Mouse (Mus musculus): ENCODE results near the gene Pde4a. TPM values are rescaled to one million over a fixed set of nuclear protein-coding genes. Genes with fewer than 3 reads are reported as not detected.
A peak's percentile ranks its signal among the peaks of the same experiment; 100 is the strongest.

Pde4a gene
- polyA plus RNA-seq, 1 experiment from 2014 or later, result 6.7 TPM

DNA sequence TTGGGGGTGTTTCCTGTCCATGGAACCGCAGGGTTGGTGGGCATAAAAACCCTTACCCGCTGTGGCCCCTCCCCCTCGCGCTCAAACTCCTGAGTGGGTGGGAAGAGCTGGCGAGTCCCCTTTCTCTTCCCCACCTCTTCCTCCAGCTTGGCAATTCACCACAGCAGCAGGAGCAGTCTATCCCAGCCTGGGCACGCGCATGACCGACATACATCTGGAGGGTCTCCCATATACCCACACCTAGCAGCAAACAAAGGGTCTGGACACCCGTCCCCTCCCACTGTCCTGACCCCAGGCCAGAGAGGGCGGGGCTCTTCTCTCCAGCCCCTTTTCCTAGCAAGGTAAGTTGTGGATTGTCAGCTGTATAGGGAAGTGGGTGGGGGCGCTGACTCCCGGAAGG lies 12.2 kb upstream of the Pde4a start:
- ATAC-seq (replicated peaks; ENCODE audit: low FRiP score, low TSS enrichment, low read depth) (peak; percentile 18; the same call in 1 of the 2 replicates), DNase-seq (ENCODE audit: low spot score) (no peak)
- WGBS, result 3% methylated on average over 12 of the region's 12 CpGs
- Histone ChIP-seq H3K9ac (ENCODE audit: low read length) (peak overlapping the region; percentile 38), H3K36me3 (ENCODE audit: control insufficient read depth, insufficient read depth, low read length) (no peaks in the 10 kb centered on the region), H3K27me3 (replicated peaks; ENCODE audit: control insufficient read depth, insufficient read depth, low read length) (no peaks in the 10 kb centered on the region), H3K4me2 (ENCODE audit: low read length) (peak overlapping the region; percentile 90), H3K4me1 (replicated peaks; ENCODE audit: control insufficient read depth, insufficient read depth, low read length) (peaks cover 25% of the 10 kb centered on the region), H3K9me3 (ENCODE audit: control insufficient read depth, low read length) (0 out of 2 replicates have a peak, but pooled peaks cover 5% of the 10 kb centered on the region), H3K4me3 (ENCODE audit: low read depth, low read length) (peak overlapping the region; percentile 35), H3K27ac (ENCODE audit: low read depth) (peak overlapping the region; percentile 81)

DNA sequence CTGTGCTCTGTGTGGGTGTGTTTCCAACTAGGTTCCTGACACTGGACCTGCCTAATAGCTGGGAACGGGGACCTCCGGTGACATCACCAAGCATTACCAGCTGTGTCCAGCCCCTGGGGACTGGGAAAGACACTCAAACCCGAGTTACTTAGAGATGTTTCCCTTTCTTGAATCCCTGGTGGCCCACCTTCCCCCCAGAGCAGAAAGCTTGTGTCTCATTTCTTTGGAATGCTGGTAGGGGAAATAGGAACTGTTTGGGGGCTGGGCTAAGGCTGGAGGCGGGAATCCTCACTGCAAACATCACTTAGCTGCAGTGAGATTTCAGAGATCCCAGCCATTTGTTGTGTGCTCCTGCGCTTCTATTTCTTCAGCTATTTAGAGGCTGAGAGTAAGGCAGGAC lies 11.7 kb upstream of the Pde4a start:
- DNase-seq (ENCODE audit: low spot score) (peak; percentile 74), ATAC-seq (replicated peaks; ENCODE audit: low FRiP score, low TSS enrichment, low read depth) (no peak)
- peak overlapping the region; percentile 35 for H3K4me3 ChIP-seq (ENCODE audit: low read depth, low read length)
- no peaks in the 10 kb centered on the region for H3K27me3 ChIP-seq (replicated peaks; ENCODE audit: control insufficient read depth, insufficient read depth, low read length)
- H3K36me3 ChIP-seq (ENCODE audit: control insufficient read depth, insufficient read depth, low read length), result no peaks in the 10 kb centered on the region
- peak overlapping the region; percentile 38 for H3K9ac ChIP-seq (ENCODE audit: low read length)
- peaks cover 20% of the 10 kb centered on the region for H3K4me1 ChIP-seq (replicated peaks; ENCODE audit: control insufficient read depth, insufficient read depth, low read length)
- WGBS, result 5% methylated on average over 5 of the region's 5 CpGs
- H3K4me2 ChIP-seq (ENCODE audit: low read length), result peak overlapping the region; percentile 90
- H3K27ac ChIP-seq (ENCODE audit: low read depth), result peak overlapping the region; percentile 81
- 0 out of 2 replicates have a peak, but pooled peaks cover 5% of the 10 kb centered on the region for H3K9me3 ChIP-seq (ENCODE audit: control insufficient read depth, low read length)

DNA sequence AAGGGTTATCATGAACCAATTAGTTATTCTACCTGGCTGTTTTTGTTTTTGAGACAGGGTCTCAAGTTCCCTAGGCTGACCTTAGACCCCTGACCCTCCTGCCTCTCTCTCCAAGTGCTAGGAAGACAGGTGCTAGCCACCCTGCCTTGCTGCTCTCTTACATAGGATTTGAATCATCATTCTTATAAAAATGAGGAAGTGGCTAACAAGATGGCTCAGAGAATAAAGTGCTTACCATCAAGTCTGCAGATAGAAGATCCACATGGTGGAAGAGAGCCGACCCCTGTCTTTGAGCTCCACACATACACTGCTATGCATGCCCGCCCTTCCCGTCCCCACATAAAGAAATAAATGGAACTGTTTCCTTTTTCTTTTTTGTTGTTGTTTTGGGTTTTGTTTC lies 10.7 kb upstream of the Pde4a start:
- H3K4me3 ChIP-seq (ENCODE audit: low read depth, low read length), result no peak overlapping the region
- DNase-seq (ENCODE audit: low spot score) (no peak), ATAC-seq (replicated peaks; ENCODE audit: low FRiP score, low TSS enrichment, low read depth) (no peak)
- H3K4me2 ChIP-seq (ENCODE audit: low read length), result no peak overlapping the region
- H3K4me1 ChIP-seq (replicated peaks; ENCODE audit: control insufficient read depth, insufficient read depth, low read length), result peaks cover 17% of the 10 kb centered on the region
- H3K9ac ChIP-seq (ENCODE audit: low read length), result no peak overlapping the region
- H3K9me3 ChIP-seq (ENCODE audit: control insufficient read depth, low read length), result 0 out of 2 replicates have a peak, but pooled peaks cover 5% of the 10 kb centered on the region
- no peaks in the 10 kb centered on the region for H3K27me3 ChIP-seq (replicated peaks; ENCODE audit: control insufficient read depth, insufficient read depth, low read length)
- H3K36me3 ChIP-seq (ENCODE audit: control insufficient read depth, insufficient read depth, low read length), result no peaks in the 10 kb centered on the region
- 88% methylated on average over 3 of the region's 3 CpGs for WGBS
- H3K27ac ChIP-seq (ENCODE audit: low read depth), result no peak overlapping the region

DNA sequence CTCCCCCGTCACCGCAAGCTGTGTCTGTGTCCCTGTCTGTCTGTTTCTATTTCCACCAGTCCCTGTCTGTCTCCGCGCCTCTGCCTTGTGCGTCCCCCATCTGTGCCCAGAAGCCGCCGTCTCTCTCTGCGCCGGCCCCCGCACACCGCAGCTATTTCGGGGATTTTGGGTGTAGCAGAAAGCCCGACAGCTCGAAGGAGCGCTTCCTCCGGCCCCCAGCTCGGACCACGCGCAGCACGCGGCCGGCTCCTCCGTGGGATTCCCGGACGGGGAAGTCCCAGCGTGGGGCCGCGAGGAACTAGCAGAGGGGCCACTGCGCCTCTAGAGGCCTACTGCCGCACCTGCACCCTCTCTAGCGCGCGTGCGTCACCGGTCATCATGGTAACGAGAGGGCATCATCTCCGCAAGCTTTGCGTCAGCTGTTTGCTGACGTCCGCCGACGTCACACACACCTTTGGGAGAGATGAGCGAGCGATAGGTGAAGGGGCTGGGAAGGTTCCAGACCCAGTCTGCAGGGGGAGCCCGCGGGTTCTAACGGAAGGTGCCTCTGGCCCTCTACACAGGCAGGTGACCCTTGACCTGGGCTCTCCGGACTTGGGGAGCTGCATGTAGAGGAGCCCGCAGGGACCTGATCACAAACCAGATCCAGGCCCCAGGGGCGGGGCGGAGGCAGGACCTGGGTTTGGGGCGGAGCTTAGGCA lies 4.2 kb upstream of the Pde4a start:
- peak overlapping the region; percentile 72 for H3K4me2 ChIP-seq (ENCODE audit: low read length)
- 0 out of 2 replicates have a peak, but pooled peaks cover 5% of the 10 kb centered on the region for H3K9me3 ChIP-seq (ENCODE audit: control insufficient read depth, low read length)
- peak; percentile 63 for ATAC-seq (replicated peaks; ENCODE audit: low FRiP score, low TSS enrichment, low read depth)
- peak overlapping the region; percentile 62 for H3K4me3 ChIP-seq (ENCODE audit: low read depth, low read length)
- no peaks in the 10 kb centered on the region for H3K36me3 ChIP-seq (ENCODE audit: control insufficient read depth, insufficient read depth, low read length)
- peak; percentile 95 for DNase-seq (ENCODE audit: low spot score)
- under 1% methylated on average over 52 of the region's 52 CpGs for WGBS
- H3K4me1 ChIP-seq (replicated peaks; ENCODE audit: control insufficient read depth, insufficient read depth, low read length), result peaks cover 21% of the 10 kb centered on the region
- peak overlapping the region; percentile 65 for H3K9ac ChIP-seq (ENCODE audit: low read length)
- peaks cover 46% of the 10 kb centered on the region for H3K27me3 ChIP-seq (replicated peaks; ENCODE audit: control insufficient read depth, insufficient read depth, low read length)
- no peak overlapping the region for H3K27ac ChIP-seq (ENCODE audit: low read depth)

DNA sequence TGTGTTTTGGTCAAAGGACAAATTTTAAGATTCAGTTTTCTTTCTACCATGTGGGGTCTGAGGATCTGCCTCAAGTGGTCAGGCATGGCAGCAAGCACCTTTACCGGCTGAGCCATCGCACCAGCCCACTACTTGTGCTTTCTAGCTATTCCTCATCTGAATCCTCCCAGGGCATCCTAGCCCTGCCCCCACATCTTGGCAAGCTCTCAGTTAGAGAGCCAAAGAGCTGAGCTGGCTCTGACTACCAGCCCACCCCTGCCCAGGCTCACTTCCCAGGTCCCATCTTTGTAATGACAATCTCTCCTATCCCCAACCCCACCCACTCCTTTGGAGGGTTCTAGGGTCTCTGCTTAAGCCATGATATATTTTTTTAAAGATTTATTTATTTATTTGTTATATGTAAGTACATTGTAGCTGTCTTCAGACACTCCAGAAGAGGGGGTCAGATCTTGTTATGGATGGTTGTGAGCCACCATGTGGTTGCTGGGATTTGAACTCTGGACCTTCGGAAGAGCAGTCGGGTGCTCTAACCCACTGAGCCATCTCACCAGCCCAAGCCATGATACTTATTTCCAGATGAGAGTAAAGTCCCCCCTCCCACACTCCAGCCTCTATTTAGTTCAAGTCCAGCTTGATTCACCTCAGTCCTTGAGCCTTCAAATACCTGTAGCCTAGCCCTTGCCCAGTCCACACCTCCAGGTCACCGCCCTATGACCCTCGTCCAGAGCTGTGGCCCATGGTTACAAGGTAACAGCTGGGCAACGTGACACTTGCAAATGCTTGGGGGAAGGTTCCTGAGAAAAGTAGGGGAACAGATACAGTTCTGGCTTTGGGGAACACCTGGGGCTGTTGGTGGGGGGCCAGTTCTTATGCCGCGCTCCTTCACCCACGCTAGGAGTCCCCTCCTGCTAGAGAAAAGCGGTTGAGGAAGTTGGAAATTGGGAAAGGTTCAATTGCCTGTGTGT lies 2.1 kb upstream of the Pde4a start:
- Histone ChIP-seq H3K9me3 (ENCODE audit: control insufficient read depth, low read length) (no peaks in the 10 kb centered on the region), H3K27ac (ENCODE audit: low read depth) (no peak overlapping the region), H3K4me3 (ENCODE audit: low read depth, low read length) (peak overlapping the region; percentile 18; the same call in 1 of the 2 replicates), H3K36me3 (ENCODE audit: control insufficient read depth, insufficient read depth, low read length) (no peaks in the 10 kb centered on the region), H3K9ac (ENCODE audit: low read length) (no peak overlapping the region), H3K4me1 (replicated peaks; ENCODE audit: control insufficient read depth, insufficient read depth, low read length) (peaks cover 26% of the 10 kb centered on the region), H3K27me3 (replicated peaks; ENCODE audit: control insufficient read depth, insufficient read depth, low read length) (peaks cover 58% of the 10 kb centered on the region), H3K4me2 (ENCODE audit: low read length) (no peak overlapping the region)
- DNase-seq (ENCODE audit: low spot score) (peak; percentile 53), ATAC-seq (replicated peaks; ENCODE audit: low FRiP score, low TSS enrichment, low read depth) (no peak)
- 36% methylated on average over 11 of the region's 11 CpGs for WGBS

DNA sequence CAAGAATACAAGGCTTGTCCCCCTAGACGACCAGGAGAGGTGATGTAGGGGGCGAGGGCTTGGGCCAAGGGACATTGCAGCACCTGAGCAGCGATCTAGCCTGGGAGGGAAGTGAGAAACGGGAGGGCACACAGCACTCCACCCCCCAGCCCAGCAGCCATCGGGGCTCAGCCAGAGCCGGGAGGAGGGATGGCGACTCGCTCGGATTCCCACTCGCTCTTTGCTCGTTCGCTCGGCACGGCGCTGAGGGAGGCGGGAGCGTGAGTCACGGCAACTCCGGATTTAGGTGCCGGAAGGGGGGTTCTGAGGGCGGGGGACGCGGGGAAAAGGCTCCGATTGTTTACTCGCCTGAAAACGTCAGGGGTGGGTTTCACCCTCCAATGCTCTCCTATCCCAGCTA lies 1.4 kb upstream of the Pde4a start:
- H3K27me3 ChIP-seq (replicated peaks; ENCODE audit: control insufficient read depth, insufficient read depth, low read length), result peaks cover 58% of the 10 kb centered on the region
- no peaks in the 10 kb centered on the region for H3K9me3 ChIP-seq (ENCODE audit: control insufficient read depth, low read length)
- DNase-seq (ENCODE audit: low spot score) (no peak), ATAC-seq (replicated peaks; ENCODE audit: low FRiP score, low TSS enrichment, low read depth) (no peak)
- H3K27ac ChIP-seq (ENCODE audit: low read depth), result no peak overlapping the region
- peak overlapping the region; percentile 89 for H3K4me2 ChIP-seq (ENCODE audit: low read length)
- peaks cover 33% of the 10 kb centered on the region for H3K4me1 ChIP-seq (replicated peaks; ENCODE audit: control insufficient read depth, insufficient read depth, low read length)
- H3K9ac ChIP-seq (ENCODE audit: low read length), result no peak overlapping the region
- no peaks in the 10 kb centered on the region for H3K36me3 ChIP-seq (ENCODE audit: control insufficient read depth, insufficient read depth, low read length)
- WGBS, result 1% methylated on average over 26 of the region's 26 CpGs
- H3K4me3 ChIP-seq (ENCODE audit: low read depth, low read length), result peak overlapping the region; percentile 18; the same call in 1 of the 2 replicates

DNA sequence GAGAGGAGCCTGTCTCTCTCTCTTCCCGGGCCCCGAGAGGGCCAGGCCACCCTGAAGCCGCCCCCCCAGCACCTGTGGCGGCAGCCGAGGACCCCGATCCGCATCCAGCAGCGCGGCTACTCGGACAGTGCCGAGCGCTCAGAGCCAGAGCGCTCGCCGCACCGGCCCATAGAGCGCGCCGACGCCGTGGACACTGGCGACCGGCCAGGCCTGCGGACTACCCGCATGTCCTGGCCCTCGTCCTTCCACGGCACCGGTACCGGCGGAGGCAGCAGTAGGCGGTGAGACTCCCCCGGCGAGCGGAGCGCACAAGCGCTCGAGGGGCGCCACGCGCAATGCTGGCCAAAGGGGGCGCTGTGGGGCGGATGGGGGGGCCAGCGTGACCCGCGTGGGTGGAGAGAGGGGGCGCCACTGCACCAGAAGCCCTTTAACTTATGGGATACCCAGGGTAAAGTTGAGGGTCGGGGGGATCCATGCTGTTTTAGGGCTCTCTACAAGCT lies 488 bp downstream of the Pde4a start:
- Histone ChIP-seq H3K27ac (ENCODE audit: low read depth) (no peak overlapping the region), H3K27me3 (replicated peaks; ENCODE audit: control insufficient read depth, insufficient read depth, low read length) (peaks cover 58% of the 10 kb centered on the region), H3K9me3 (ENCODE audit: control insufficient read depth, low read length) (no peaks in the 10 kb centered on the region), H3K4me3 (ENCODE audit: low read depth, low read length) (peak overlapping the region; percentile 47), H3K9ac (ENCODE audit: low read length) (peak overlapping the region; percentile 29), H3K4me1 (replicated peaks; ENCODE audit: control insufficient read depth, insufficient read depth, low read length) (peaks cover 34% of the 10 kb centered on the region), H3K36me3 (ENCODE audit: control insufficient read depth, insufficient read depth, low read length) (no peaks in the 10 kb centered on the region), H3K4me2 (ENCODE audit: low read length) (peak overlapping the region; percentile 89)
- ATAC-seq (replicated peaks; ENCODE audit: low FRiP score, low TSS enrichment, low read depth) (no peak), DNase-seq (ENCODE audit: low spot score) (peak; percentile 73)
- under 1% methylated on average over 46 of the region's 47 CpGs for WGBS

DNA sequence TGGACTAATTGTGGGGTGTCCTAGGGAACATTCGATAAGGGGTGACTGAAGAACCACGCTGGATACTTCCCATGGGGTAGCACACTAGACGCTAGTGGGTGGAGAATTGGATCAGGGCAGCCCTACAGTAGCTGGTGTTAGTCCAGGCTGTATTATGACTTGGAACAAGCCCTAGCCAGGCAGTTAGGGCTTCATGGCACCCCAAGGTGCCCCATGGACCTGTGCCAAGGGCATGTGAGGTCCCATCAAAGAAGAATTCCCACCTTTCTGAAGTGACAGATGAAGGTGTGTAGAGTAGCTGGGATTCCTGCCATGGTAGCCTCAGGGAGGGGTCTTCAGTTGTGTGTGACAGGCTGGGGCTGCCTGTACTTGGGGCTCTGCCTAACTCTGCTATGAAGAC lies 1.0 kb downstream of the Pde4a start:
- Histone ChIP-seq H3K4me1 (replicated peaks; ENCODE audit: control insufficient read depth, insufficient read depth, low read length) (peaks cover 33% of the 10 kb centered on the region), H3K9me3 (ENCODE audit: control insufficient read depth, low read length) (no peaks in the 10 kb centered on the region), H3K4me3 (ENCODE audit: low read depth, low read length) (peak overlapping the region; percentile 47), H3K4me2 (ENCODE audit: low read length) (peak overlapping the region; percentile 89), H3K36me3 (ENCODE audit: control insufficient read depth, insufficient read depth, low read length) (no peaks in the 10 kb centered on the region), H3K27me3 (replicated peaks; ENCODE audit: control insufficient read depth, insufficient read depth, low read length) (peaks cover 58% of the 10 kb centered on the region), H3K9ac (ENCODE audit: low read length) (no peak overlapping the region), H3K27ac (ENCODE audit: low read depth) (no peak overlapping the region)
- 23% methylated on average over 3 of the region's 3 CpGs for WGBS
- ATAC-seq (replicated peaks; ENCODE audit: low FRiP score, low TSS enrichment, low read depth) (no peak), DNase-seq (ENCODE audit: low spot score) (no peak)

Data from intestine, embryonic 14.5 days (tissue).